In the genomic region with DNA sequence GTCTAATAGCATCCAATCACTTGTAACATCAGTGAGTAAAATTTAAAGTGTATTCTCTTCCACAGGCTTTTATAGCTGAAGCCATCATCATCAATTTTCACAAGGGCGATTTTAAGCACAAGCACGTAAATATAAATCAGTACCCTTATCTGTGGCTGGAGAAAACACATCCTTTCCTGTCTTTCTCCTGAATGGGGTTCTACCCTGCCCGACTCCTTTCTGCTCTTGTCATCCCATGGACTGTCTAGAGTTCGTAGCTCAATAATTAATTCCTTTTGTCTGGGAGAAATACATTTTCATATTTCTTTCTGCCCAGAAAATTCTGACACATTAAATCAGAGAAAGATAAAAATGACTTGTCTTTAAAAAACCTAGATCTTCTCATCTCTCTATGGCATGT, we compare ENCODE assay signal across 36 mouse cellular contexts.
"Had no signal": no experiment of that assay in that cellular context is flagged by ENCODE, and none has a peak within 500 bp of the region (broad histone marks: within the 10 kb centered on the region; RNA-seq: fewer than 3 reads in every experiment).

No protein-coding gene starts in this region.

- H3K36me3 ChIP-seq: heart, embryonic 10.5 days; heart, embryonic 12.5 days; heart, embryonic 13.5 days; heart, embryonic 15.5 days; hindbrain, embryonic 10.5 days; hindbrain, embryonic 12.5 days; hindbrain, embryonic 13.5 days; hindbrain, embryonic 15.5 days; intestine, embryonic 15.5 days; kidney, embryonic 15.5 days had no signal

- H3K4me3 ChIP-seq: heart, adult 2 months; heart, embryonic 10.5 days; heart, embryonic 12.5 days; heart, embryonic 13.5 days; heart, embryonic 15.5 days; hindbrain, embryonic 10.5 days; hindbrain, embryonic 12.5 days; hindbrain, embryonic 13.5 days; hindbrain, embryonic 15.5 days; intestine, embryonic 15.5 days; kidney, embryonic 15.5 days; layer of hippocampus, adult 2 months had no signal

- H3K27ac ChIP-seq: heart, adult 2 months; heart, embryonic 10.5 days; heart, embryonic 13.5 days; heart, embryonic 15.5 days; hindbrain, embryonic 10.5 days; hindbrain, embryonic 12.5 days; hindbrain, embryonic 13.5 days; hindbrain, embryonic 14.5 days; hindbrain, embryonic 15.5 days; hindbrain, postnatal 0 days; intestine, embryonic 15.5 days; kidney, embryonic 15.5 days; kidney, postnatal 0 days; layer of hippocampus, adult 2 months had no signal

- ATAC-seq: hindbrain, embryonic 16.5 days; hindbrain, postnatal 0 days; inflammation-experienced regulatory T-cells, adult 6 months; intestine, embryonic 15.5 days; intestine, embryonic 16.5 days; intestine, postnatal 0 days had no signal

- H3K9ac ChIP-seq: heart, embryonic 12.5 days; heart, embryonic 13.5 days; heart, embryonic 15.5 days; hindbrain, embryonic 12.5 days; hindbrain, embryonic 13.5 days; hindbrain, embryonic 14.5 days; hindbrain, embryonic 15.5 days; intestine, embryonic 15.5 days; kidney, embryonic 15.5 days had no signal

- H3K4me1 ChIP-seq: heart, embryonic 10.5 days; heart, embryonic 12.5 days; heart, embryonic 13.5 days; heart, embryonic 15.5 days; hindbrain, embryonic 10.5 days; hindbrain, embryonic 12.5 days; hindbrain, embryonic 13.5 days; hindbrain, embryonic 15.5 days; intestine, embryonic 15.5 days; kidney, embryonic 15.5 days had no signal

- H3K27me3 ChIP-seq: heart, embryonic 12.5 days; heart, embryonic 13.5 days; heart, embryonic 15.5 days; hindbrain, embryonic 12.5 days; hindbrain, embryonic 13.5 days; hindbrain, embryonic 15.5 days; intestine, embryonic 15.5 days; kidney, embryonic 15.5 days had no signal

- H3K4me2 ChIP-seq: heart, embryonic 11.5 days; heart, embryonic 12.5 days; heart, embryonic 13.5 days; heart, embryonic 15.5 days; hindbrain, embryonic 12.5 days; hindbrain, embryonic 13.5 days; hindbrain, embryonic 14.5 days; hindbrain, embryonic 15.5 days; intestine, embryonic 15.5 days; kidney, embryonic 15.5 days had no signal

- DNase-seq: heart, adult 2 months; heart, postnatal 10 days; heart, postnatal 14 days; heart, postnatal 36 days; heart, postnatal 4 days; kidney, adult 11 months; kidney, adult 18-20 months; kidney, adult 2 months; kidney, adult 8-10 months; kidney, adult 9 months; kidney, postnatal 10 days; kidney, postnatal 14 days; kidney, postnatal 25 days; kidney, postnatal 36 days; kidney, postnatal 4 days; layer of hippocampus, adult 9-11 months; layer of hippocampus, postnatal 36 days had no signal

- H3K9me3 ChIP-seq: heart, embryonic 10.5 days; heart, embryonic 12.5 days; heart, embryonic 13.5 days; heart, embryonic 15.5 days; hindbrain, embryonic 10.5 days; hindbrain, embryonic 12.5 days; hindbrain, embryonic 13.5 days; hindbrain, embryonic 15.5 days; intestine, embryonic 15.5 days; kidney, embryonic 15.5 days had no signal
